Mouse (Mus musculus) liver, adult 2 months (tissue): ENCODE data around the gene Ptges3.

Experiments
- CTCF ChIP-seq: fragments of 200-500 bp; IDR thresholded peaks from 2 replicates; pipeline ENCODE4 v1.5.1; 2011; ENCODE audit warnings: low read depth, low read length, control low read depth
- POLR2A ChIP-seq: fragments of 200-500 bp; IDR thresholded peaks from 2 replicates; pipeline ENCODE4 v1.6.1; 2011; ENCODE audit warnings: low read length, control low read depth; ENCODE audit not compliant: insufficient read depth; ENCODE audit errors: extremely low read depth

- no peak for TF ChIP-seq POLR2A
- TF ChIP-seq CTCF = no peak
Observed at GRCm38 (mm10) chr10:128009735-128010134, 49.0 kb upstream of the Ptges3 start.
